Mouse (Mus musculus) regulatory T cell (primary cell): ENCODE measurements around the gene Lyrm2.

Source experiments
- in situ Hi-C: fragments of 300-600 bp; cut with MboI, MseI; formaldehyde crosslinking; loops from one replicate; pipeline ENCODE4 v1.15.1; 2025; ENCODE audit warnings: high pct_unique_total_duplicates

Lyrm2 gene

GRCm38 (mm10) chr4:32799966-32800576 lies at the start of gene Lyrm2:
Gene Lyrm2, plus strand, starts transcription at chr4:32800253.
- in situ Hi-C loops: no loop called here

- in situ Hi-C loops: no loop called here
Observed at GRCm38 (mm10) chr4:32750711-32751110, 49.3 kb upstream of the Lyrm2 start.

DNA sequence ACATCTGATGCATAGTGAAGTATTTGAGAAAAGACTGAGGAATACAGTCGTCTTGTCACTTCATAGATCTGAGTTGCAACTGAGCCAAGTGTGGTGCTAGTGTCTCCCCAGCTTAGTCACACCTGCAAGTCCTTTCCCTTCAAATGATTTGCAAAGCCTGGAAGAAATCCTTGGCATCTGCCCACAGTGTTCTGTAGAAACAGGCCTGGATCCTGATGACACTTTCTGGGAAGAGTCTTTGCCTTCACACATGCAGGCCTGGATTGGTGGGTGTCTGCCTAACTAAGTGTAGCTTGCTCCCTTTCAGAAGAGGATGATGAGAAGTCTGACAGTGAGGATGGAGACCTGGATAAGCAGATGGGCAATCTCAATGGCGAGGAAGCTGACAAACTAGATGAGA lies 42.6 kb upstream of the Lyrm2 start:
- in situ Hi-C loops: no loop called here

GRCm38 (mm10) chr4:32767471-32767870 lies 32.6 kb upstream of the Lyrm2 start:
- in situ Hi-C loops: no loop called here

DNA sequence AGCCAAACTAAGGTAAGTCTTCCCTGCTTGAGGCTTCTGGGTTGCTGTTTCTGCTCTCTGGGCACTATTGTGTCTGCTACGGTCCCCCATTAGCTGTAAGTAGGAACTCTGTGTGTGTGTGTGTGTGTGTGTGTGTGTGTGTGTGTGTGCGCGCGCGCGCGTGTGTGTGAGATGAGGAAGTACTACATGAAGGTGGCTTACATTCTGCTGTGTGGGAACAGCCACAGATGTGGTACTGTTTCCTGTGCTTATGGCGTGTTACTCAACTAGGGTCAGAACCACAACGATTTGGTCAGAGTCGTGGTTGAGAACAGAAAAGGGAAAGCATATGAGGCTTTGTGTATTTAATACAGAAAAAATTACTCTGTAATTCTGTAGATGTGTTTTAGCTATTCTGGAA lies 32.0 kb upstream of the Lyrm2 start:
- in situ Hi-C loops: no loop called here

DNA sequence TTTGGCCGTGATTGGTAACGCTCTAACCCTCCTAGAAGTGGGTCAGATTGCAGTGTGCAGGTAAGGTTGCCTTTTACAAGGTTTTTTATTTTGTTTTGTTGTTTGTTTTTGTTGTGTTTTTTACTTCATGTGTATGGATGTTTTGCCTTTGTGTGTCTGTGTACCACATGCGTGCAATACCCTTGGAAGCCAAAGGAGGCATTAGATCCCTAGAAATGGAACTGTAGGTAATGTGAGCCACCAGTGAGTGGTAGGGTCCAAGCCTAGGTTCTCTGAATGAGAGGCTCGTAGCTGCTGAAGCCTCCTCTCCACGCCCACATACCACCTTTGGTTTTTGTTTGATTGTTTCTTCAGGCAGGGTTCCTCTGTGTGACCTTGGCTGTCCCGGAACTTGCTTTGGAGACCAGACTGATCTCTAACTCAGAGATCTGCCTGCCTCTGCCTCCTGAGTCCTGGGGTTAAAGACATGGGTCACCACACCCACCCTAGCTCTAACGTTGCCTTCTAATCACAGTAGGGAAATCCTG lies 29.7 kb upstream of the Lyrm2 start:
- in situ Hi-C loops: loop anchor here (10.0 kb wide), 1 partner anchor 344 kb away; no protein-coding TSS in a partner anchor

- in situ Hi-C loops: loop anchor here (10.0 kb wide), 1 partner anchor 335 kb away; no protein-coding TSS in a partner anchor
Observed at GRCm38 (mm10) chr4:32779996-32780395, 20.1 kb upstream of the Lyrm2 start.

DNA sequence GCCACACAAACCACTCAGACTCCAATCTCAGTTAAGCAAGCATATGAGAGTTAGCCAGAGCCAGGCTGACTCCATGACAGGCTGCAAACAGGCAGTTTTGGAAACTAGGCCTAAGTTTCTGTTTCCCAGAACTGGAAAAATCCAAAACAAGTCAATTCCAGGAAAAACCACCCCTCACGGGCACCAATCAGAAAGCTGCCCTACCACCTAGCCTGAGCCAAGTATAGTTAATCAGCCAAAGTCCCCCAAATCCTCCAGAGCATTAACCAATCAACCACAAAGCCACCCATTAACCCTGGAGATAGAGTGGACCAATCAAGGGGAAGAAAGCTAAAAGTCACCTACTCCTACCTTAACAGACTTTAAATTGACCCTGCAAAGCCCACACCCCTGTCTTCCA lies 12.9 kb upstream of the Lyrm2 start:
- in situ Hi-C loops: no loop called here

DNA sequence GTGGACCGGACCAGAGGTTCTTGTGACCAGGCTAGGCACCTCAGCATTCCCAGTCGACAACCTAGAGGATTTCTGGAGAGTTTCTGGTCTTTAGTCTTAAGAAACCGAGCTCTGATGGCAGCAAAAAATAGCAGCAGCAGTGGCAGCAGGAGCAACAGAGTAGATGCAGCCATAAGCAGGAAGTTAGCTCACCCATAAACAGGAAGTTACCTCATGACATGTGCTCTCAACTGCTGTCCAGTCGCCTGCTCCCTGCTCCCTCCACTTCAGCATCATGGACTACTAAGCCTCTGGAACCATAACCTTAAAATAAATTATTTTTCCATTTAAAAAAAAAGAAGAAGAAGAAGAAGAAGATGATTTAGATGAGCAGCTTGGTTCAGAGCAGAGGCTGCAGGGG lies 11.0 kb upstream of the Lyrm2 start:
- in situ Hi-C loops: no loop called here

DNA sequence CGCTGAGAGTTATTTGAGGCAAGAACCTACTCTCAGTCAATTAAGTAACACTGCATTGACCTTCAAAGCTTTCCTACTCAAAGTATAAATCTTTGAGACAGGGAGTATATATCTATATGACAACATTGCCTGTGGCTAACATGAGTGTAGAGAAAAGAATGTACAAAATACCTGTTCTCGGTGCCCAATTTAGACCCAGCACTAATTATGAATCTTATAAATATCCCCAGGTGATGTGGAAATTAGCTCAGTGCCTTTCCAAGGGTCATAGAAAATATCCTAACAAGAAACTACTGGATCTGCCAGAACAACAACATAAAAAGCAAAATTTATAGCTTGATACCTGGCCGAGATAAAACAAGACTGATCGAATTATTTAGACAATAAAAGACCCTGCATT lies 1.1 kb upstream of the Lyrm2 start:
- in situ Hi-C loops: no loop called here

GRCm38 (mm10) chr4:32800577-32801170 lies 621 bp downstream of the Lyrm2 start:
- in situ Hi-C loops: no loop called here

DNA sequence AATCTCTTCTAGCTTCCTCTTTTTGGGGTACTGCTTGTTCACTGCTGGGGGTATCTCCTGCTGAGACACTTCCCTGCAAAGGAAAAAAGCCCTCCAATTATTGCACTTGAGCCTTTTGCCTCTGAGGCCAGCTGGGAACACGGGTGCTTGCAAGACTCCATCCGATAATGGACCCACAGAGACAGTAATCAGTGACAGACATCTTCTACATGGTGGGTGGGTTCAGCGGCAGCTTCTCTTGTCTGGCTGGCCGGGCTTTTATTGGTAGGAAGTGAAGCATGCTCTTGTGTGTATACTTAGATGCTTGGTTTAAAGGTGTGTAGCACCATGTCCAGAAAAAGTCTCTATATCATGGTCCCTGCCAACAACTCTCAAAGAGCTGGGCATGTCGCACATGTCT lies 17.4 kb downstream of the Lyrm2 start:
- in situ Hi-C loops: no loop called here

DNA sequence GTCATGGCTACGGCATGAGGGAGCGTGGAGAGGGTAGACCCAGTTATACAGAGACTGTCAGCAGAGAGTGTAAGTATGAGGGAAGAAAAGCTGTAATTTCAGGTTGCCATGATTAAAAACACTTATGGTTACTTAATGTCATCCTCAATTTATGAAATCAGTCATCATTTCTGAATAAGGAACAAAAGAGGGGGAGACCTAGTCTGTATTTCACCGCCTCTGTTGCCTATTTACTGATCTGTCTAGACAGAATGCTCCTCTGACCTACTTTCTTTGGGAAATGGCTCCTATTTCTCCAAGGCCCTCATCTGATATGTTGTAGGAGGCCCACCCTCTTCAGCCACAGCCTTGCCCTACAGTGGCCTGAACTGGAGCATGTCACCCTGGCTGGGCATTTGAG lies 20.6 kb downstream of the Lyrm2 start:
- in situ Hi-C loops: no loop called here

- in situ Hi-C loops: no loop called here
Observed at GRCm38 (mm10) chr4:32824254-32824653, 24.2 kb downstream of the Lyrm2 start.

- in situ Hi-C loops: no loop called here
Observed at GRCm38 (mm10) chr4:32826925-32827324, 26.9 kb downstream of the Lyrm2 start.

DNA sequence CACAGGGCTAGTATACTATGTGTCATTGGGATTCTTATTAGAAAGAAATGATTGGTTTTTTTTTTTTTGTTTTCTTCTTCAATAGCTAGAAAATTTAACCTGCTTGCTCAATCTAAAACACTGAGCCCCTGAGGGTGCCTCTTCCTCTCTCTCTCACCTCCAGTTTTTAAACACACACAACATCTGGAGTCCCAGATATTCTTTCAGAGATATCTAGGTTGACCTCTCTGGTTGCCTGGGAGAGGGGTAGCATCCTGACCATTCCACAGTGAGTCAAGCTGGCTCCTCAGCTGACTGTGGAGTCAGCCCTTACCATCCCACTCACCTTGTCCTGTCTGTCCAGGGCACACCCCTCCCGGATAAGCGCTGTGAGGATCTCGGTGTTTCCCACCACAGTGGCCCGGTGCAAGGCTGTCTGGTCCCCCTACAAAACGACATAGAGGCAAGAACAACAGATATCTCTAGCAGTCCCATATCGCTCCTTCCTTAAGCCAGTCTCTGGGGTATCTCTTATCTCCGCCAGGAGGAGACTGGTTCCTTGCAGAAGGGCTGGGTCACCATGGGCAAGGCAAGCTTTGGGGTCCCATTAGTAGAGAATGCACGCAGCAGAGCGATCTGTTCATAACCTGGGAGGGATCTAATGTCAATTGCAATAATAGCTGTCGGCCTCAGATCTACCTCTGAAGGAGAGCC lies 28.5 kb downstream of the Lyrm2 start:
- in situ Hi-C loops: no loop called here

GRCm38 (mm10) chr4:32829316-32829715 lies 29.3 kb downstream of the Lyrm2 start:
- in situ Hi-C loops: no loop called here

- in situ Hi-C loops: no loop called here
Observed at GRCm38 (mm10) chr4:32833494-32834282, 33.6 kb downstream of the Lyrm2 start.

DNA sequence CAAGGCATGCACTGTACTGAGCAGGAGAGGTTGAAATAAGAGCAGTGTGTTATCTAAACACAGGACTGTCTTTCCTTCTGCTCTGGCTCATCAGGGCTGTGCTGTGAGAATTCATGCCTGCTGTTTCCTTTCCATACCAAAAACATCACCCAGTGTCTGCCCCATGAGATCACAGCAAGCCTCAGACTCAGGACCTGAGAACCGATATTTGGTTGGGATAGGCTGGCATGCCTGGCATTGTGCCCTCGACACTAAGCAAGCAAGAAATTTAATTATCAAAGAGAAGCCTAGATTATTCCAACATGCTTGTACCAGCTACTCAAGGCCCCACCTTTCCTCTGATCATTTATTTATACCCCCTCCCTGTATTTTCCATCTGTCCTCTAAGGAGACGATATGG lies 34.5 kb downstream of the Lyrm2 start:
- in situ Hi-C loops: no loop called here

DNA sequence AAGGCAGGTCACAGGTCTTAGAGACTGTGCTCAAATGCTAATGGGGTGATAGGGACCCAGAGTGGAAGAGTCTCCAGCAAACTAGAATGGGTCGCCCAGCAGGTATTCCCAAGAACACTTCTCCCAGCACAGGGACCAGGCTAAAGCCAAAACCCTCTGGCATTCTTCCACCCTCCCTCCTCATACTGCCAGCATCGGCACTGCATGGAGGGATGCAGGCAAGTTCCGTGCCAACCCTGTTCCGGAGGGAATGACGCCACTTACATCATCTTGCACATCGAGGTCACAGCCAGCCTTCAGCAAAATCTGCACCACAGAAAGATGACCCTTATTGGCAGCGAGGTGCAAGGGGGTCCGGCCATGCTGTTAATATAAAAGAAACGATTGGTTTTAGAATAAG lies 36.0 kb downstream of the Lyrm2 start:
- in situ Hi-C loops: no loop called here

DNA sequence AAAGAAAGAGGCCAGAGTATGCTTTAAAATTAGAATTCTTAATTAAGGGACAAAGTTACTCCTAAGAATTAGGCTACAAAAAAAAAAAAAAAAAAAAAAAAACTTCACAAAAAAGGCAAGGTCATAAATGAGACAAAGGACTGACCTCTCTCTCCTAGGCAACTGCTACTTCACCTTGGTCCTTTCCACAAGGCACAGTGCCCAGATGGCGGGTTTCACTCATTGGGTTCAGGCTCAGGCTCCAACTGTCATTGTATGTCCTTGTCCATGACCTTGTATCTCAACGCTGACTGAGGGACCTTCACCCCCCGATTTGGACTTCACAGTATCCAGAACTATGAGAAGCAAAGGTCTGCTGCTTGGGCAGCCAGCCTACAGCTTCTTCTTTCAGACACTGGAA lies 38.3 kb downstream of the Lyrm2 start:
- in situ Hi-C loops: no loop called here
